Mouse (Mus musculus) adrenal gland, postnatal 36 days (tissue): ENCODE results near the gene Ppia. TPM values are rescaled to one million over a fixed set of nuclear protein-coding genes. Genes with fewer than 3 reads are reported as not detected.
"Not testable (repeated sequence)": the region's sequence is repeated elsewhere in the genome, so short reads cannot be mapped to it uniquely, and the experiment has no call there.

ENCODE experiments used
- DNase-seq, 2 experiments: peaks; one replicate each; pipeline ENCODE4 v3.0.0; 2021; ENCODE audit warnings: mixed read lengths in 1 of 2
- microRNA-seq: library from miRNA; unstranded; fragments of <30 nt; microRNA quantifications from one replicate; pipeline ENCODE4 v1.2.0, GENCODE M21; 2021
- total RNA-seq, 2 experiments: library from RNA; stranded (reverse); gene quantifications; 2 replicates each; pipeline ENCODE4 v1.2.3; 2021

The Ppia gene
- total RNA-seq, 2 experiments from 2014 or later: 1,935 TPM

GRCm38 (mm10) chr11:6440171-6440570 lies 24.9 kb downstream of the Ppia start:
- no peak for DNase-seq

DNA sequence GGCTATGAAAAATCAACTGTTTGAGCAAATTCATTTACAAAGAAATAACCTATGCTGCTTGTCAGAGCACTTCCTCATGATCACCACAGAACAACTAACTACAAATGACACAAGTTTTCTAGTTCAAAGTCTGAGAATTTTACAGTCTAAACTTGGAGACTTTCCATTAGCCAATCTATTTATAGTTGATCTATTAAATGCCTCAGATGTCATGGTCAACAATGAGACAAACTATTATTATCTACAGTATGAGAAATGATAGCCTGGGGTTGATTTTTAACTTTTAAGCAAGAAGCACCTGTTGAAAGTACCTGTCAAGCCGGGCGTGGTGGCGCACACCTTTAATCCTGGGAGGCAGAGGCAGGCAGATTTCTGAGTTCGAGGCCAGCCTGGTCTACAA lies 27.3 kb downstream of the Ppia start:
- DNase-seq: no peak

GRCm38 (mm10) chr11:6443102-6443501 lies 27.9 kb downstream of the Ppia start:
- DNase-seq: no peak

DNA sequence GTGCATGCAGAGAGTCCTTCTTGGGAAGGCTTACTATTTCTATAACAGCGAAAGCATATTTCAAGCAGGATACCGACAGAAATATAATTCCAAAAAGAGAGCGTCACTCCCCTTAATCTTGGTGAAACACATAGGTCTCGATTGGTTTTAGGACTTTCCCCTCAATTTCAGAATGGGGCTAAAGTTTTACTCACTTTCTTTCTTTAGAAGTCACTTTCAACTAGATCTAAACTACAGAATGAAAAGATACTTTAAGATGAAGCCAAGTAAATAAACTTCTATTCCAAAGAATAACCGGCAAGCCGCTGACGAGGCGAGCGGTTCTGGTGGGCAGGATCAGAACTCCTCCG lies 28.5 kb downstream of the Ppia start:
- no peak for DNase-seq

- DNase-seq: peak; percentile 99 to 100
Measured at GRCm38 (mm10) chr11:6444077-6444853, 29.0 kb downstream of the Ppia start, which contains the start of gene H2afv. TSS of gene H2afv (minus strand) at chr11:6444443.

GRCm38 (mm10) chr11:6445441-6445840 lies 30.2 kb downstream of the Ppia start:
- no peak for DNase-seq

- DNase-seq: no peak
Measured at GRCm38 (mm10) chr11:6445951-6446350, 30.7 kb downstream of the Ppia start.

GRCm38 (mm10) chr11:6447493-6447892 lies 32.2 kb downstream of the Ppia start:
- no peak for DNase-seq

DNA sequence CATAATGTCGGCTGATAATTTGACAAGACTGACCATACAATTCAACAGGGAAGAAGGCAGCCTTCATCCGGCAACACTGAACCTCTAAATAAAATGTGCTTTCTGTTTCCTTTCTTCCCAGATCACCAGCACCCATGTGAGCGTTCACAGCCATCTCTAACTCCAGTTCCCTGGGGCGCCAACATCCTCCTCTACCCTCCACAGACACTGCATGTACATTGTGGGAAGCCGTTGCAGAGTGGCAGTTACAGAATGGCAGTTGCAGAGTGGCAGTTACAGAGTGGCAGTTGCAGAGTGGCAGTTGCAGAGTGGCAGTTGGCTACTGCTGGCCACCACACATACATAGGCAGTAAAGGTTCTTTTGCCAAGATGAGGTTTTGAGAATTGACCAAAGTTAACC lies 32.9 kb downstream of the Ppia start:
- DNase-seq: not testable (repeated sequence)

- DNase-seq: no peak
Measured at GRCm38 (mm10) chr11:6456083-6456482, 40.8 kb downstream of the Ppia start.

- no peak for DNase-seq
Measured at GRCm38 (mm10) chr11:6463159-6463837, 48.1 kb downstream of the Ppia start.

GRCm38 (mm10) chr11:6465122-6465521 lies 49.9 kb downstream of the Ppia start:
- DNase-seq: peak; percentile 55 to 70

GRCm38 (mm10) chr11:6468541-6468940 lies 53.3 kb downstream of the Ppia start:
- peak; percentile 59 for DNase-seq

Small RNA genes within 50 kb of the gene (microRNA-seq; reads per million reads assigned to microRNA genes)
- not detected for gene Mir7651

Other genes starting within 250 kb of the Ppia start
- gene A730071L15Rik, start 215.4 kb upstream of the Ppia start, total RNA-seq: under 1 TPM in 1 of 2 experiments, not detected in 1; 0.16 TPM
- gene Nudcd3, start 215.0 kb upstream of the Ppia start, total RNA-seq: 10 to 100 TPM; 55.4 to 64.7 TPM
- gene Npc1l1, start 185.3 kb upstream of the Ppia start, total RNA-seq: under 1 TPM; 0.07 TPM
- gene Ddx56, start 147.7 kb upstream of the Ppia start, total RNA-seq: 10 to 100 TPM; 55.5 to 59.4 TPM
- 100 to 1,000 TPM; 105 to 114 TPM for gene Tmed4, start 140.6 kb upstream of the Ppia start, total RNA-seq
- gene Ogdh, start 123.8 kb upstream of the Ppia start, total RNA-seq: 100 to 1,000 TPM; 515 to 618 TPM
- 10 to 100 TPM; 49.1 to 51.0 TPM for gene Zmiz2, start 26.4 kb upstream of the Ppia start, total RNA-seq
- 10 to 100 TPM; 64.9 to 68.8 TPM for gene H2afv, start 29.0 kb downstream of the Ppia start, total RNA-seq
- 10 to 100 TPM; 72.5 to 82.2 TPM for gene Purb, start 60.5 kb downstream of the Ppia start, total RNA-seq
- 1 to 10 TPM; 2.0 to 2.3 TPM for gene Myo1g, start 105.5 kb downstream of the Ppia start, total RNA-seq
- gene Ccm2, start 131.4 kb downstream of the Ppia start, total RNA-seq: 10 to 100 TPM; 32.0 to 45.7 TPM
- 1 to 10 TPM; 1.0 to 1.6 TPM for gene Nacad, start 190.6 kb downstream of the Ppia start, total RNA-seq
- 10 to 100 TPM; 61.7 to 64.5 TPM for gene Tbrg4, start 210.6 kb downstream of the Ppia start, total RNA-seq
- gene Wap, start 223.2 kb downstream of the Ppia start, total RNA-seq: not detected
- 10 to 100 TPM; 14.6 to 20.1 TPM for gene Ramp3, start 243.1 kb downstream of the Ppia start, total RNA-seq